Mouse (Mus musculus) myocyte (in vitro differentiated cells): Measurements from ENCODE around the gene Gm8994. TPM values are rescaled to one million over a fixed set of nuclear protein-coding genes. Genes with fewer than 3 reads are reported as not detected.

ENCODE experiments used
- H3K27me3 ChIP-seq: one replicate; pipeline ENCODE4 v1.6.1; 2011; ENCODE audit not compliant: control insufficient read depth, insufficient read depth, insufficient read length
- H3K36me3 ChIP-seq: one replicate; pipeline ENCODE4 v1.6.1; 2011; ENCODE audit not compliant: control insufficient read depth, insufficient read depth
- H3K4me2 ChIP-seq: one replicate; pipeline ENCODE4 v1.6.1; 2011; ENCODE audit warnings: low read depth, control low read depth
- H3K4me3 ChIP-seq: one replicate; pipeline ENCODE4 v1.5.1; 2011; ENCODE audit warnings: mild to moderate bottlenecking, control low read depth, moderate library complexity
- H3K79me2 ChIP-seq: one replicate; pipeline ENCODE4 v1.6.1; 2011; ENCODE audit not compliant: control insufficient read depth, insufficient read depth
- H3ac ChIP-seq: one replicate; pipeline ENCODE4 v1.6.1; 2011; ENCODE audit not compliant: control insufficient read depth, insufficient read length
- CEBPB ChIP-seq: IDR thresholded peaks from 2 replicates; pipeline ENCODE4 v1.6.1; 2011; ENCODE audit warnings: mild to moderate bottlenecking, moderate library complexity; ENCODE audit not compliant: poor library complexity, insufficient read depth, severe bottlenecking
- E2F4 ChIP-seq: IDR thresholded peaks from one replicate; pipeline ENCODE4 v1.6.1; 2011; ENCODE audit warnings: mild to moderate bottlenecking, control low read depth, moderate library complexity; ENCODE audit not compliant: insufficient read depth
- MAX ChIP-seq: IDR thresholded peaks from one replicate; pipeline ENCODE4 v1.6.1; 2011; ENCODE audit warnings: low read depth, mild to moderate bottlenecking, control low read depth
- MYOD1 ChIP-seq, 3 experiments: IDR thresholded peaks; one replicate each; pipeline ENCODE4 v1.6.1; 2011; ENCODE audit warnings: control low read depth in 2 of 3, low read depth in 2 of 3, mild to moderate bottlenecking in 2 of 3, moderate library complexity in 1 of 3; ENCODE audit not compliant: insufficient read length in 2 of 3, control insufficient read depth in 1 of 3
- MYOG ChIP-seq, 3 experiments: IDR thresholded peaks; one replicate each; pipeline ENCODE4 v1.6.1; 2011; ENCODE audit warnings: control low read depth in 2 of 3, low read depth in 2 of 3, mild to moderate bottlenecking in 2 of 3; ENCODE audit not compliant: insufficient read length in 2 of 3, control insufficient read depth in 1 of 3, insufficient read depth in 1 of 3
- POLR2A ChIP-seq: IDR thresholded peaks from one replicate; pipeline ENCODE4 v1.6.1; 2011; ENCODE audit warnings: low read depth, mild to moderate bottlenecking, control low read depth, moderate library complexity; ENCODE audit not compliant: insufficient read length
- POLR2AphosphoS2 ChIP-seq: IDR thresholded peaks from one replicate; pipeline ENCODE4 v1.6.1; 2011; ENCODE audit warnings: low read depth, control low read depth; ENCODE audit not compliant: insufficient read length
- REST ChIP-seq: IDR thresholded peaks from one replicate; pipeline ENCODE4 v1.6.1; 2011; ENCODE audit warnings: mild to moderate bottlenecking, control low read depth, moderate library complexity; ENCODE audit not compliant: insufficient read depth, insufficient read length
- SRF ChIP-seq: IDR thresholded peaks from one replicate; pipeline ENCODE4 v1.6.1; 2011; ENCODE audit warnings: low read depth; ENCODE audit not compliant: control insufficient read depth, insufficient read length
- TCF12 ChIP-seq: IDR thresholded peaks from one replicate; pipeline ENCODE4 v1.6.1; 2011; ENCODE audit warnings: mild to moderate bottlenecking, control low read depth; ENCODE audit not compliant: poor library complexity, insufficient read depth, severe bottlenecking
- TCF3 ChIP-seq: IDR thresholded peaks from one replicate; pipeline ENCODE4 v1.6.1; 2011; ENCODE audit warnings: low read depth, control low read depth; ENCODE audit not compliant: insufficient read length
- USF1 ChIP-seq: IDR thresholded peaks from one replicate; pipeline ENCODE4 v1.6.1; 2011; ENCODE audit warnings: low read depth, mild to moderate bottlenecking, control low read depth, moderate library complexity
- polyA plus RNA-seq: library from polyadenylated mRNA; unstranded; fragments of >200 nt; fragmentation: generic; extraction: Trizol; gene quantifications from one replicate; pipeline ENCODE4 v1.2.1, GENCODE M21; 2012; ENCODE audit warnings: missing spikeins

Gm8994 gene
- polyA plus RNA-seq, 1 experiment: not detected

DNA sequence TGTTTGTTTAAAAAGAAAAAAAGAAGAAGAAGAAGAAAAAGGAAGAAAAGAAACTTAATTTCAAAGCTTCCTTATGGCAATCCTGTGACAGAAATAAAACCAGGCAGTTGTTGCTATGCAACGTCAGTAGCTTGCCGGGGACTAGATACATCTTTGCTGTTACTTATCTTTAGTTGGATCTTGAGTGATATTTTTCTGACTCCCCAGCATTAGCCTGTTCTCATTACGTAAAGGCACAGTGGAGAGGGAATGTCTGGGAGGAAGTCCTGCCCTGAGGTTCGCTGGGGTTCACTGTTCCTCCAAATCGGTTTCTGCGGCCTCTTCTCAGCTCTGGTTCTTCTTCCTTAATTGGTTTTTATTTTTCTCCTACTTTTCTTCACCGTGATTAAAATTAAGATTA, 16.5 kb downstream of the Gm8994 start:
- Histone ChIP-seq H3K79me2 (no peaks in the 10 kb centered on the region), H3K27me3 (no peaks in the 10 kb centered on the region), H3K4me2 (no peak overlapping the region), H3K36me3 (no peaks in the 10 kb centered on the region), H3ac (no peak overlapping the region), H3K4me3 (no peak overlapping the region)
- no peak for TF ChIP-seq POLR2A
- TF ChIP-seq MYOG (IDR thresholded peaks at IDR 0.05; ENCODE audit: control insufficient read depth in 1 of 3, insufficient read depth in 1 of 3, insufficient read length in 2 of 3, low read depth in 2 of 3): no peak
- no peak for TF ChIP-seq USF1
- TF ChIP-seq SRF: no peak
- no peak for TF ChIP-seq CEBPB
- no peak for TF ChIP-seq POLR2AphosphoS2
- no peak for TF ChIP-seq REST
- TF ChIP-seq TCF3: no peak
- TF ChIP-seq TCF12: no peak
- TF ChIP-seq MAX: no peak
- no peak for TF ChIP-seq E2F4
- no peak for TF ChIP-seq MYOD1 (IDR thresholded peaks at IDR 0.05; ENCODE audit: control insufficient read depth in 1 of 3, insufficient read length in 2 of 3, low read depth in 2 of 3)

DNA sequence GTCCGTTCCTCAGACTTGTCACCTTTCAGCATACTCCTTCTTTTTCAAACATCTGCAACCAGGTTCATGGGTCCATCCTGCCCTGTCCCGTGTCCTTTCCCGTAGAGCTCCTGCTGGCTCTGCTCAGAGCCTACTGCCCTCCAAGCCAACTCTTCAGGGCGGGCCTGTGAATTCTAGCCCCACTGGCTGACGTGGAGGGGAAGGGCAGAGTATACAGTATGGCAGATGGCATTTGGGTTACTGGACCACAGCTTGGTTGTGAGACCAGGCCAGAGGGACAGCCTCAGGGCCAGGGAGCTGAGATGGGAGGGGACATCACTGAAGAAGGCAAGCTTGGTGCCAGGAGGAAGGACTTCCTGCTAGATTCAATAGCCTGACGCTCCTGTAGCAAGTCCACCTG, 17.7 kb downstream of the Gm8994 start:
- no peak for TF ChIP-seq POLR2AphosphoS2
- no peak for TF ChIP-seq MYOG (IDR thresholded peaks at IDR 0.05; ENCODE audit: control insufficient read depth in 1 of 3, insufficient read depth in 1 of 3, insufficient read length in 2 of 3, low read depth in 2 of 3)
- no peak for TF ChIP-seq TCF12
- no peak for TF ChIP-seq E2F4
- no peak for TF ChIP-seq CEBPB
- no peak for TF ChIP-seq TCF3
- TF ChIP-seq USF1: no peak
- no peak for TF ChIP-seq MAX
- TF ChIP-seq MYOD1 (IDR thresholded peaks at IDR 0.05; ENCODE audit: control insufficient read depth in 1 of 3, insufficient read length in 2 of 3, low read depth in 2 of 3): no peak
- TF ChIP-seq POLR2A: no peak
- TF ChIP-seq SRF: no peak
- TF ChIP-seq REST: no peak
- Histone ChIP-seq H3K4me2 (no peak overlapping the region), H3K4me3 (no peak overlapping the region), H3K79me2 (no peaks in the 10 kb centered on the region), H3K36me3 (no peaks in the 10 kb centered on the region), H3K27me3 (no peaks in the 10 kb centered on the region), H3ac (no peak overlapping the region)

DNA sequence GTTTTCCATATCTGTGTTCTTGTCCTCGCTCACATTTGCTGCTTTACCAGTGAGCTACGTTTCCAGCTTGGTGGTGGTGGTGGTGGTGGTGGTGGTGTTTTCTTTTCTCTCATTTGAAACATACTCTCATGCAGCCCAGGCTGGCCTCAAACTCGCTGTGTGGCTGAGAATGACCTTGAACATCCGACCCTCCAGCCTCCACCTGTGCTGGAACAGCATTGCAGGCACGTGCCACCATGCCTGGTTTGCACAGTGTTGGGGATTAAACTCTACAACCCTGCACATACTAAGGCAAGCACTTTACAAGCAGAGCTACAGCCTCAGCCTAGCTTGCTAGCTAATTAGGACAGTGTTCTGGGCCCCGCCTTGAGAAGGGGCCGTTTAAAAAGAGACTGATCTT, 18.3 kb downstream of the Gm8994 start:
- Histone ChIP-seq H3K27me3 (no peaks in the 10 kb centered on the region), H3K36me3 (no peaks in the 10 kb centered on the region), H3K79me2 (no peaks in the 10 kb centered on the region), H3ac (no peak overlapping the region), H3K4me3 (no peak overlapping the region), H3K4me2 (no peak overlapping the region)
- TF ChIP-seq MYOD1 (IDR thresholded peaks at IDR 0.05; ENCODE audit: control insufficient read depth in 1 of 3, insufficient read length in 2 of 3, low read depth in 2 of 3) (no peak), E2F4 (no peak), POLR2A (no peak), POLR2AphosphoS2 (no peak), CEBPB (no peak), USF1 (no peak)

DNA sequence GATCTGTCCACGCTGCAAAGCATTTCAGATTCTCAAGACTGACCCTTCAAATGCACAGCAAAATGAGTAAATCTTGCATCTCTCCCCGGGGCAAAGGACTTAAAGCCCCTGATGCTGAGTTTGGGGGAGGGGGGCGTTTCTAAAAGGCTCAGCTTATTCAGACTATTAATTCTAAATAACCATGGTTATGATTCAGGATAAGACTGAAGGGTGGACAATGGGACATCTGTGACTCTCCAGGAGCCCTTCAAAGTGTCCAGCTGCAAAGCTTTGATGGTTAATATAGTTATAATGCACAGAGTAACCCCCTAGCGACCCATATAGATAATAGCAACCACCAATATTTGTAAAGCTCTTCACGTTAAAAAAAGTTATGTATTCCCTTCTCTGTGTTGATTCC, 19.7 kb downstream of the Gm8994 start:
- no peaks in the 10 kb centered on the region for H3K27me3 ChIP-seq
- no peaks in the 10 kb centered on the region for H3K36me3 ChIP-seq
- H3K4me3 ChIP-seq: no peak overlapping the region
- TF ChIP-seq POLR2AphosphoS2 (no peak), MAX (no peak), POLR2A (no peak)
- no peak overlapping the region for H3ac ChIP-seq
- H3K4me2 ChIP-seq: no peak overlapping the region
- H3K79me2 ChIP-seq: no peaks in the 10 kb centered on the region

DNA sequence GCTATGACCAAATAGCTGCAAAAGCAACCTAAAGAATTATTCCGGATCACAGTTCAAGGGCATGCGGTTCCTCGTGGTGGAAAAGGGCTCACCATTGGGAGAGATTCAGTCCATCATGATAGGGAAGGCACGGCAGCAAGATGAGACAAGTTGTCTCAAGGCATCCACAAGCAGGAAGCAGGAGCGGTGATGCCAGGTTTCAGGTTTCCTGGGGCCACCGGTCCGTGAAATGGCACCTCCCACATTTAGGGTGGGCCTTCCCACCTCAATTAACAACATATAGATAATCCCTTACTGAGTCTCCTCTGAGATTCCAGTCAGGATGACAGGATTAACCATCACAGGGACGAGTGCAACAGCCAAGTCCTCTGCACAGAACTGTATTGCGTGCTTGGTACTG, 20.3 kb downstream of the Gm8994 start:
- no peaks in the 10 kb centered on the region for H3K79me2 ChIP-seq
- H3K4me3 ChIP-seq: no peak overlapping the region
- H3K36me3 ChIP-seq: no peaks in the 10 kb centered on the region
- no peaks in the 10 kb centered on the region for H3K27me3 ChIP-seq
- no peak overlapping the region for H3K4me2 ChIP-seq
- TF ChIP-seq USF1: no peak
- TF ChIP-seq POLR2A: no peak
- no peak for TF ChIP-seq MAX
- TF ChIP-seq E2F4: no peak
- no peak for TF ChIP-seq CEBPB
- H3ac ChIP-seq: no peak overlapping the region
